In the genomic region with DNA sequence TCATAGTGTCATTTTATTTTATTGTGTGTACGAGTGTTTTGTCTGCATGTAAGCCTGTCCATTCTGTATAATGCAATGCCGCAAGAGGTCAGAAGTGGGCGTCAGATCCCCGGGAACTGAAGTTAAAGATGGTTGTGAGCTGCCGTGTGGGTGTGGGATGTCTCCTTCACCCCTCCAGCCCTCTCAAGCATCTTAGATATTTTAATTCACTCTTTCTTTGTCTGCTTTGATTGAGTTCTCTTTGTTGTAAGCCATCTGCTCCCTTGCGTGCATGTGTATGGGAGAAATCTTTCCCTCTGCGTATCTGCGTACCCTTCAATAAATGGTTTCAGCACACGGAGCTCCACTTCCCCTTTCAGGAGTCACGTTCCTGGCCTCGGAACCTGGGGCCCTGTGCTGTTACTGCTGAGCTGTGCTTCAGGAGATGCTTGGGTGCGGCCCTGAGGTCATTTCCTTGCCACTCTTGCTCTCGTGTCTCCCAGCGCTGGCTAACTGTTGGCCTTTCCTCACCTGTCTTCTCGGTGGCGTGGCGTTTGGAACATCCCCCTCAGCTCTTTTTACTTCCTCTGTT, we compare ENCODE assay signal across 13 mouse cellular contexts. TPM values are rescaled to one million over a fixed set of nuclear protein-coding genes. Genes with fewer than 3 reads are reported as not detected.
DNase-seq lines count a peak whose midpoint lies in the region; ATAC-seq and TF ChIP-seq lines count a peak whose summit lies in the region.
"Had no signal": no experiment of that assay in that cellular context is flagged by ENCODE, and none has a peak within 500 bp of the region (broad histone marks: within the 10 kb centered on the region; RNA-seq: fewer than 3 reads in every experiment).

No protein-coding gene starts in this region.

- peaks cover 39% of the 10 kb centered on the region for H3K4me1 ChIP-seq in hindbrain, embryonic 10.5 days (replicated peaks)
- H3K4me1 ChIP-seq in hindbrain, embryonic 11.5 days (replicated peaks; ENCODE audit: control insufficient read depth, insufficient read depth, low read length) = peaks cover 8% of the 10 kb centered on the region
- peaks cover 58% of the 10 kb centered on the region for H3K4me1 ChIP-seq in G1E (ENCODE audit: insufficient read depth, low read depth, low read length)
- H3K4me1 ChIP-seq in forebrain, postnatal 0 days (ENCODE audit: insufficient read depth) = peaks cover 11% of the 10 kb centered on the region
- H3K4me1 ChIP-seq in midbrain, embryonic 14.5 days (ENCODE audit: control insufficient read depth, insufficient read depth, low read length) = peaks cover 23% of the 10 kb centered on the region
- H3K4me1 ChIP-seq in heart, adult 2 months (ENCODE audit: control insufficient read depth, insufficient read depth, low read length) = peaks cover 12% of the 10 kb centered on the region

- WGBS in hindbrain, embryonic 10.5 days = 82% methylated on average over 17 of the region's 17 CpGs
- WGBS in hindbrain, embryonic 11.5 days = 76% methylated on average over 17 of the region's 17 CpGs
- whole genome bisulfite sequencing in forebrain, postnatal 0 days = 56% methylated on average over 17 of the region's 17 CpGs
- 71% methylated on average over 17 of the region's 17 CpGs for WGBS in midbrain, embryonic 14.5 days
- WGBS in heart, adult 2 months = 70% methylated on average over 17 of the region's 17 CpGs

- peaks cover 36% of the 10 kb centered on the region for H3K36me3 ChIP-seq in hindbrain, embryonic 10.5 days
- H3K36me3 ChIP-seq in hindbrain, embryonic 11.5 days (ENCODE audit: control insufficient read depth, insufficient read depth, low read length) = peaks cover 5% of the 10 kb centered on the region; the same call in 1 of the 2 replicates
- H3K36me3 ChIP-seq in G1E (replicated peaks) = peaks cover 54% of the 10 kb centered on the region
- H3K36me3 ChIP-seq in forebrain, postnatal 0 days (ENCODE audit: insufficient read depth) = peaks cover 27% of the 10 kb centered on the region
- H3K36me3 ChIP-seq in midbrain, embryonic 14.5 days (ENCODE audit: control insufficient read depth, insufficient read depth, low read length) = peaks cover 27% of the 10 kb centered on the region
- H3K36me3 ChIP-seq in heart, adult 2 months (ENCODE audit: control insufficient read depth, insufficient read depth, low read length) = no peaks in the 10 kb centered on the region; the same call in 1 of the 2 replicates

- DNase-seq in hindbrain, embryonic 10.5 days (ENCODE audit: low spot score) = no peak
- DNase-seq in hindbrain, embryonic 11.5 days (ENCODE audit: low spot score) = no peak
- DNase-seq in G1E (ENCODE audit: low spot score) = peak; percentile 75
- peak; percentile 60 for DNase-seq in forebrain, postnatal 0 days
- no peak for DNase-seq in midbrain, embryonic 14.5 days
- no peak for DNase-seq in heart, adult 2 months
- no peak for DNase-seq in layer of hippocampus, adult 9-11 months
- no peak for DNase-seq in embryo, embryonic 9.5 days (ENCODE audit: extremely low spot score)
- DNase-seq: cerebellum, postnatal 14 days; liver had no signal

- TF ChIP-seq EP300 in heart, adult 2 months (IDR thresholded peaks at IDR 0.05; ENCODE audit: insufficient read depth, low read depth, low read length) = no peak

- H3K9me3 ChIP-seq in hindbrain, embryonic 10.5 days = no peaks in the 10 kb centered on the region
- H3K9me3 ChIP-seq in hindbrain, embryonic 11.5 days (ENCODE audit: control insufficient read depth, low read length) = no peaks in the 10 kb centered on the region
- H3K9me3 ChIP-seq in G1E (replicated peaks) = no peaks in the 10 kb centered on the region
- H3K9me3 ChIP-seq in forebrain, postnatal 0 days (ENCODE audit: low read length) = no peaks in the 10 kb centered on the region
- H3K9me3 ChIP-seq in midbrain, embryonic 14.5 days (ENCODE audit: control insufficient read depth, low read length) = no peaks in the 10 kb centered on the region

- no peak overlapping the region for H3K4me2 ChIP-seq in hindbrain, embryonic 11.5 days (replicated peaks; ENCODE audit: low read depth, low read length)
- no peak overlapping the region for H3K4me2 ChIP-seq in forebrain, postnatal 0 days (ENCODE audit: low read depth)
- H3K4me2 ChIP-seq in midbrain, embryonic 14.5 days (ENCODE audit: low read length) = no peak overlapping the region

- TF ChIP-seq CTCF in G1E (IDR thresholded peaks at IDR 0.05; ENCODE audit: low read depth, low read length) = no peak
- TF ChIP-seq CTCF in forebrain, postnatal 0 days (IDR thresholded peaks at IDR 0.05; ENCODE audit: low read depth) = peak; percentile 40
- no peak for TF ChIP-seq CTCF in heart, adult 2 months (IDR thresholded peaks at IDR 0.05)

- no peak overlapping the region for H3K9ac ChIP-seq in hindbrain, embryonic 11.5 days (ENCODE audit: low read depth, low read length)
- H3K9ac ChIP-seq in forebrain, postnatal 0 days = no peak overlapping the region
- peak overlapping the region; percentile 29; the same call in 1 of the 2 replicates for H3K9ac ChIP-seq in midbrain, embryonic 14.5 days (replicated peaks; ENCODE audit: low read length)
- no peak overlapping the region for H3K9ac ChIP-seq in heart, adult 2 months (ENCODE audit: low read depth, low read length)

- peaks cover 2% of the 10 kb centered on the region; the same call in 1 of the 2 replicates for H3K79me2 ChIP-seq in heart, adult 2 months (replicated peaks; ENCODE audit: control insufficient read depth, insufficient read depth, low read length)

- ATAC-seq in hindbrain, embryonic 11.5 days (ENCODE audit: low FRiP score) = no peak
- peak; percentile 63 for ATAC-seq in G1E (ENCODE audit: extremely low read depth, insufficient number of reproducible peaks, low FRiP score, poor library complexity, severe bottlenecking)
- ATAC-seq in forebrain, postnatal 0 days = peak; percentile 67; the same call in 1 of the 2 replicates
- ATAC-seq in midbrain, embryonic 14.5 days (ENCODE audit: low FRiP score, low TSS enrichment) = no peak

- no peaks in the 10 kb centered on the region for H3K27me3 ChIP-seq in hindbrain, embryonic 10.5 days (ENCODE audit: insufficient read depth, poor library complexity, severe bottlenecking)
- no peaks in the 10 kb centered on the region for H3K27me3 ChIP-seq in hindbrain, embryonic 11.5 days (ENCODE audit: control insufficient read depth, insufficient read depth, low read length)
- H3K27me3 ChIP-seq in G1E (ENCODE audit: insufficient read depth, low read length) = no peaks in the 10 kb centered on the region
- no peaks in the 10 kb centered on the region for H3K27me3 ChIP-seq in forebrain, postnatal 0 days (ENCODE audit: insufficient read depth, low read length)
- H3K27me3 ChIP-seq in midbrain, embryonic 14.5 days (ENCODE audit: control insufficient read depth, insufficient read depth, low read length) = no peaks in the 10 kb centered on the region
- no peaks in the 10 kb centered on the region for H3K27me3 ChIP-seq in heart, adult 2 months (ENCODE audit: control insufficient read depth, insufficient read depth, low read length)

- H3K27ac ChIP-seq in hindbrain, embryonic 10.5 days = peak overlapping the region; percentile 78; the same call in 1 of the 2 replicates
- no peak overlapping the region for H3K27ac ChIP-seq in hindbrain, embryonic 11.5 days (ENCODE audit: low read depth, low read length)
- peak overlapping the region; percentile 70 for H3K27ac ChIP-seq in forebrain, postnatal 0 days (ENCODE audit: low read depth, low read length)
- peak overlapping the region; percentile 60 for H3K27ac ChIP-seq in midbrain, embryonic 14.5 days (replicated peaks; ENCODE audit: low read depth, low read length)
- no peak overlapping the region for H3K27ac ChIP-seq in heart, adult 2 months
- H3K27ac ChIP-seq: kidney, postnatal 0 days had no signal

- intact Hi-C loops in heart, adult 2 months (cut with DNase I) = loop anchor here (10.0 kb wide), 1 partner anchor 363 kb away; no protein-coding TSS in a partner anchor

- TF ChIP-seq POLR2A in heart, adult 2 months (IDR thresholded peaks at IDR 0.05; ENCODE audit: insufficient read depth, low read depth, low read length) = no peak

- H3K4me3 ChIP-seq in hindbrain, embryonic 10.5 days = no peak overlapping the region
- H3K4me3 ChIP-seq in hindbrain, embryonic 11.5 days (ENCODE audit: low read depth, low read length) = no peak overlapping the region
- H3K4me3 ChIP-seq in G1E (ENCODE audit: low read depth, low read length) = peak overlapping the region; percentile 55; the same call in 1 of the 2 replicates
- no peak overlapping the region for H3K4me3 ChIP-seq in forebrain, postnatal 0 days (ENCODE audit: low read depth, low read length)
- H3K4me3 ChIP-seq in midbrain, embryonic 14.5 days (replicated peaks; ENCODE audit: low read depth, low read length) = no peak overlapping the region
- H3K4me3 ChIP-seq in heart, adult 2 months = no peak overlapping the region

RNA-seq across cellular contexts. Expression of gene Banp, which starts 22.0 kb away (rescaled TPM):
- polyA plus RNA-seq in hindbrain, embryonic 10.5 days (2016; fragmentation: Nextera tagmentation; extraction: Ambion mirVana) = 56.9 and 64.5 TPM in 2 replicates
- polyA plus RNA-seq in hindbrain, embryonic 11.5 days (2014; fragmentation: Nextera tagmentation; extraction: Ambion mirVana) = 50.8 and 51.8 TPM in 2 replicates
- 35.7 and 43.5 TPM in 2 replicates for total RNA-seq in G1E (2014; fragmentation: Nextera tagmentation)
- 42.5 and 46.6 TPM in 2 replicates for total RNA-seq in G1E (2017)
- 49.1 and 50.7 TPM in 2 replicates for polyA plus RNA-seq in G1E (2012)
- 37.9 and 44.1 TPM in 2 replicates for total RNA-seq in forebrain, postnatal 0 days (2014; rRNA removed)
- 29.3 and 30.0 TPM in 2 replicates for polyA plus RNA-seq in forebrain, postnatal 0 days (2015; fragmentation: Nextera tagmentation; extraction: Ambion mirVana)
- 47.7 and 48.7 TPM in 2 replicates for polyA plus RNA-seq in midbrain, embryonic 14.5 days (2014; fragmentation: Nextera tagmentation; extraction: Ambion mirVana)
- total RNA-seq in heart, adult 2 months (2021) = 10 to 100 TPM; 13.1 to 26.9 TPM
- polyA plus RNA-seq in heart, adult 2 months (2012; rRNA removed) = 17.9 and 32.1 TPM in 2 replicates

RNA-seq across cellular contexts. Expression of gene Car5a, which starts 26.9 kb away (rescaled TPM):
- 0.12 and 0.17 TPM in 2 replicates for polyA plus RNA-seq in hindbrain, embryonic 10.5 days (2016; fragmentation: Nextera tagmentation; extraction: Ambion mirVana)
- 0.15 TPM in 1 of 2 replicates, not detected in the other for polyA plus RNA-seq in hindbrain, embryonic 11.5 days (2014; fragmentation: Nextera tagmentation; extraction: Ambion mirVana)
- 0.68 and 1.4 TPM in 2 replicates for total RNA-seq in G1E (2014; fragmentation: Nextera tagmentation)
- 0.16 TPM in 1 of 2 replicates, not detected in the other for total RNA-seq in G1E (2017)
- 0.41 and 0.57 TPM in 2 replicates for polyA plus RNA-seq in G1E (2012)
- 0.23 TPM in 1 of 2 replicates, not detected in the other for total RNA-seq in forebrain, postnatal 0 days (2014; rRNA removed)
- polyA plus RNA-seq in forebrain, postnatal 0 days (2015; fragmentation: Nextera tagmentation; extraction: Ambion mirVana) = 0.48 and 0.52 TPM in 2 replicates
- polyA plus RNA-seq in midbrain, embryonic 14.5 days (2014; fragmentation: Nextera tagmentation; extraction: Ambion mirVana) = not detected in 2 replicates
- total RNA-seq in heart, adult 2 months (2021) = not detected
- polyA plus RNA-seq in heart, adult 2 months (2012; rRNA removed) = not detected in 2 replicates
- total RNA-seq: heart, postnatal 25 days had no signal
- polyA plus RNA-seq: gonadal fat pad, adult 2 months had no signal

Comparison
In these comparisons a context has a peak if more than half of its experiments do, and no peak if none do; other contexts are left out.
1. H3K27ac ChIP-seq: peak in hindbrain, embryonic 10.5 days (single experiment), forebrain, postnatal 0 days (single experiment) and midbrain, embryonic 14.5 days (single experiment); none in hindbrain, embryonic 11.5 days (single experiment) and heart, adult 2 months (single experiment).
2. DNase-seq: peak in G1E (single experiment) and forebrain, postnatal 0 days (single experiment); none in hindbrain, embryonic 10.5 days (single experiment), hindbrain, embryonic 11.5 days (single experiment), midbrain, embryonic 14.5 days (single experiment), heart, adult 2 months (0 of 2), layer of hippocampus, adult 9-11 months (single experiment) and embryo, embryonic 9.5 days (single experiment).
3. ATAC-seq: peak in G1E (single experiment) and forebrain, postnatal 0 days (single experiment); none in hindbrain, embryonic 11.5 days (single experiment) and midbrain, embryonic 14.5 days (single experiment).